8 mouse cellular contexts compared by ENCODE assay signal in the genomic region with DNA sequence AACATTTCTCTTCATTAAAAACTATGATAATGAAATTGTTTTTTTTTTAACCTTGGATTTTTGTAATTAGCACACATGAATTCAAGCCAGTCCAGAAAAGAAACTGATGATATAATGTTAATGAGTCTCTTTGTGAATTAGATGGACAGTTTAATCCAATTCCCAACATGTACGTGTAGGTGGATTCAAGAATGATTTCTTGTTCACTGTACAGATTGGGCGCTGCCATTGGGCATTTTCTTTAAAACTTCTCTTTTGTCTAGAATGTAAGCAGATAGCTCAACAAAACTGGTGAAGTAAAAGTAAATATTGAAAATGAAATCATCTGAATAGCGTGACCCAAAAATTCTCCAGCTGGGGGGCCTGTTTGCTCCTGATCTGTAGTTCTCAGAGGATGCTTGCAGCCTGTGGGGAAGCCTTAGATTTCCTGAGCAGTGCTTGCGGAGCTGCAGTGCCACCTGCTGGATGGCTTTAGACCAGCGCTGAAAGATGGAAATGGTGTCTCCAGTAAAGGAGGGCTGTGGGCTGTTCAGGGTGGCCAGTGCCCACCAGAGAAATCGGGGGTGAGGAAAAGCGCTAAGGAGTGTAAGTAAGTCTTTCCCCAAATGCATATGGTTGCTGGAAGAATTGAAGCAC. TPM values are rescaled to one million over a fixed set of nuclear protein-coding genes. Genes with fewer than 3 reads are reported as not detected.
A peak's percentile ranks its signal among the peaks of the same experiment; 100 is the strongest.
DNase-seq lines count a peak whose midpoint lies in the region; ATAC-seq and TF ChIP-seq lines count a peak whose summit lies in the region.

No protein-coding gene starts in this region.

- TF ChIP-seq CTCF in kidney, postnatal 0 days (IDR thresholded peaks at IDR 0.05; ENCODE audit: low read depth), result peak; percentile 98

- ATAC-seq in embryonic facial prominence, embryonic 13.5 days (ENCODE audit: insufficient number of reproducible peaks, insufficient read depth, low FRiP score, low TSS enrichment, low read depth), result 0 out of 2 replicates have a peak, but pooled peaks have one; percentile 32
- peak; percentile 44; the same call in 1 of the 2 replicates for ATAC-seq in kidney, postnatal 0 days (replicated peaks; ENCODE audit: low FRiP score, low read depth)
- ATAC-seq in liver, embryonic 11.5 days (replicated peaks; ENCODE audit: low FRiP score), result 0 out of 2 replicates have a peak, but pooled peaks have one; percentile 60
- peak; percentile 56; the same call in 1 of the 2 replicates for ATAC-seq in stomach, embryonic 14.5 days (ENCODE audit: insufficient number of reproducible peaks, insufficient read depth, low FRiP score, low read depth)

- no peak overlapping the region for H3K4me3 ChIP-seq in embryonic facial prominence, embryonic 13.5 days
- no peak overlapping the region for H3K4me3 ChIP-seq in kidney, postnatal 0 days (replicated peaks; ENCODE audit: low read depth, low read length)
- no peak overlapping the region for H3K4me3 ChIP-seq in liver, embryonic 11.5 days (ENCODE audit: low read depth, low read length)
- H3K4me3 ChIP-seq in stomach, embryonic 14.5 days (ENCODE audit: low read depth, low read length), result no peak overlapping the region

- peaks cover 54% of the 10 kb centered on the region for H3K36me3 ChIP-seq in embryonic facial prominence, embryonic 13.5 days
- peaks cover 13% of the 10 kb centered on the region for H3K36me3 ChIP-seq in kidney, postnatal 0 days (ENCODE audit: insufficient read depth, low read length)
- H3K36me3 ChIP-seq in liver, embryonic 11.5 days (ENCODE audit: control insufficient read depth, insufficient read depth, low read length), result peaks cover 5% of the 10 kb centered on the region; the same call in 1 of the 2 replicates
- H3K36me3 ChIP-seq in stomach, embryonic 14.5 days (ENCODE audit: control insufficient read depth, insufficient read depth, low read length), result peaks cover 50% of the 10 kb centered on the region

- H3K27me3 ChIP-seq in embryonic facial prominence, embryonic 13.5 days, result no peaks in the 10 kb centered on the region
- H3K27me3 ChIP-seq in kidney, postnatal 0 days (ENCODE audit: insufficient read depth, low read length), result no peaks in the 10 kb centered on the region
- H3K27me3 ChIP-seq in liver, embryonic 11.5 days (replicated peaks; ENCODE audit: control insufficient read depth, insufficient read depth, low read length), result no peaks in the 10 kb centered on the region
- H3K27me3 ChIP-seq in stomach, embryonic 14.5 days (ENCODE audit: control insufficient read depth, insufficient read depth, low read length), result no peaks in the 10 kb centered on the region

- H3K27ac ChIP-seq in embryonic facial prominence, embryonic 13.5 days, result no peak overlapping the region
- H3K27ac ChIP-seq in kidney, postnatal 0 days, result no peak overlapping the region
- no peak overlapping the region for H3K27ac ChIP-seq in liver, embryonic 11.5 days (ENCODE audit: low read depth, low read length)
- no peak overlapping the region for H3K27ac ChIP-seq in stomach, embryonic 14.5 days (ENCODE audit: low read length)

- H3K4me2 ChIP-seq in embryonic facial prominence, embryonic 13.5 days, result no peak overlapping the region
- no peak overlapping the region for H3K4me2 ChIP-seq in kidney, postnatal 0 days (ENCODE audit: low read length)
- no peak overlapping the region for H3K4me2 ChIP-seq in liver, embryonic 11.5 days
- H3K4me2 ChIP-seq in stomach, embryonic 14.5 days (replicated peaks; ENCODE audit: low read depth, low read length), result no peak overlapping the region

- no peak overlapping the region for H3K9ac ChIP-seq in embryonic facial prominence, embryonic 13.5 days
- H3K9ac ChIP-seq in kidney, postnatal 0 days (ENCODE audit: low read depth, low read length), result no peak overlapping the region
- no peak overlapping the region for H3K9ac ChIP-seq in liver, embryonic 11.5 days (ENCODE audit: low read depth, low read length)
- H3K9ac ChIP-seq in stomach, embryonic 14.5 days (replicated peaks; ENCODE audit: low read depth, low read length), result no peak overlapping the region

- H3K9me3 ChIP-seq in embryonic facial prominence, embryonic 13.5 days, result no peaks in the 10 kb centered on the region
- H3K9me3 ChIP-seq in kidney, postnatal 0 days (replicated peaks; ENCODE audit: low read length), result no peaks in the 10 kb centered on the region
- H3K9me3 ChIP-seq in liver, embryonic 11.5 days (ENCODE audit: control insufficient read depth, low read length), result no peaks in the 10 kb centered on the region
- H3K9me3 ChIP-seq in stomach, embryonic 14.5 days (ENCODE audit: control insufficient read depth, low read depth, low read length), result no peaks in the 10 kb centered on the region

- WGBS in embryonic facial prominence, embryonic 13.5 days, result 35% methylated on average over 7 of the region's 7 CpGs
- 40% methylated on average over 7 of the region's 7 CpGs for WGBS in kidney, postnatal 0 days
- WGBS in liver, embryonic 11.5 days, result 47% methylated on average over 7 of the region's 7 CpGs
- 39% methylated on average over 7 of the region's 7 CpGs for WGBS in stomach, embryonic 14.5 days

- H3K4me1 ChIP-seq in embryonic facial prominence, embryonic 13.5 days, result no peaks in the 10 kb centered on the region
- no peaks in the 10 kb centered on the region for H3K4me1 ChIP-seq in kidney, postnatal 0 days (replicated peaks; ENCODE audit: insufficient read depth, low read length)
- no peaks in the 10 kb centered on the region for H3K4me1 ChIP-seq in liver, embryonic 11.5 days (replicated peaks; ENCODE audit: control insufficient read depth, insufficient read depth, low read length)
- no peaks in the 10 kb centered on the region for H3K4me1 ChIP-seq in stomach, embryonic 14.5 days (ENCODE audit: control insufficient read depth, insufficient read depth, low read length)

- DNase-seq in A20 (ENCODE audit: low read depth, low spot score), result peak; percentile 76
- peak; percentile 82 to 88 for DNase-seq in adrenal gland, postnatal 36 days
- DNase-seq in heart, adult 9 months (ENCODE audit: low spot score in 2 of 2), result peak; percentile 58 to 78
- peak; percentile 92 for DNase-seq in kidney, postnatal 0 days (ENCODE audit: low spot score)
- peak; percentile 50 for DNase-seq in liver, embryonic 11.5 days (ENCODE audit: low spot score)
- DNase-seq in neural tube, embryonic 10.5 days (ENCODE audit: extremely low spot score, low spot score), result peak; percentile 71

RNA-seq across cellular contexts. Expression of a gene that starts 59.2 kb away (rescaled TPM):
- 100 to 1,000 TPM in 1 of 2 experiments, 10 to 100 TPM in 1; 97.2 to 101 TPM for total RNA-seq in adrenal gland, postnatal 36 days (2021)
- 13.6 and 20.7 TPM in 2 replicates for polyA plus RNA-seq in embryonic facial prominence, embryonic 13.5 days (2015; fragmentation: Nextera tagmentation; extraction: Ambion mirVana)
- 16.2 and 17.5 TPM in 2 replicates for polyA plus RNA-seq in kidney, postnatal 0 days (2015; fragmentation: Nextera tagmentation; extraction: Ambion mirVana)
- polyA plus RNA-seq in liver, embryonic 11.5 days (2014; fragmentation: Nextera tagmentation; extraction: Ambion mirVana), result 7.5 and 7.7 TPM in 2 replicates
- 18.0 and 19.1 TPM in 2 replicates for polyA plus RNA-seq in stomach, embryonic 14.5 days (2014; fragmentation: Nextera tagmentation; extraction: Ambion mirVana)
